Mouse (Mus musculus): ENCODE results near the gene Ptprd.

GRCm38 (mm10) chr4:76566006-76566405 lies 1645.8 kb downstream of the Ptprd start:
- TF ChIP-seq CTCF (IDR thresholded peaks at IDR 0.05; ENCODE audit: borderline replicate concordance, extremely low read depth, insufficient read depth, insufficient read length) (no peak), POLR2A (IDR thresholded peaks at IDR 0.05; ENCODE audit: borderline replicate concordance, extremely low read depth, insufficient read depth, insufficient read length, poor library complexity, severe bottlenecking) (no peak)
